Mouse (Mus musculus): ENCODE data around the gene Tmprss6.
A peak's percentile ranks its signal among the peaks of the same experiment; 100 is the strongest.

Tmprss6 gene

DNA sequence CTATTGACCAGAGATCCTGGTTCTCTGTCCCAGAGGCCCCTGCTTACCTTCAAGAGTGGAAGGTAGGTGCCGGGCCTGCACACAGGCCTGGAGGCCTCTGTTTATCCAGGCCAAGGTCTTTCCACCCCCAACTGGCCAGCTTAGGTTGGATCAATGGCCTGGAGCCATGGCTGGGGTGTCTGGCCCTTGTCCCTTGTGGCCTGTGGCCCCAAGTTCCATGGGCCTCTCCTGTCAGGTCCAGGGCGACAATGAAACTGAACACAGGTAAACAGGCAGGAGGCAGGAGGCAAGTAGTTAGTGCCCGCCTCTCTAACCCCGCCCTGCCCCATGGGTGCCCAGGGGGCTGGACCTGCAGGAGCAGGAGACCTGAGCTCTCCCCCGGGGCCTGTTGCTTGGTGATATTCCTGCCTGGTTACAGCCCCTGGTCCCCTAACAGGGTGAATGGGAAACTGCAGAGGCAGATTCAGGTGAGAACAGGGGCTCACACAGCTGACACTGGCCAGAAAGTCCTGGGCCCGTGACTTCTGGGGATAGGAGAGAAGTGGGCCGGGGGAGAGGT is at the start of gene Tmprss6:
TSS of gene Tmprss6 (minus strand) at position 256 of the 559 bp plus-strand sequence.
- no peak for DNase-seq (ENCODE audit: extremely low read depth, low read depth, low spot score)

GRCm38 (mm10) chr15:78518221-78518620 is 49.8 kb upstream of the Tmprss6 start:
- DNase-seq (ENCODE audit: extremely low read depth, low read depth, low spot score): no peak

GRCm38 (mm10) chr15:78515759-78516158 is 47.3 kb upstream of the Tmprss6 start:
- no peak for DNase-seq (ENCODE audit: extremely low read depth, low read depth, low spot score)

GRCm38 (mm10) chr15:78514393-78515146 is 46.1 kb upstream of the Tmprss6 start:
- DNase-seq (ENCODE audit: extremely low read depth, low read depth, low spot score): no peak

DNA sequence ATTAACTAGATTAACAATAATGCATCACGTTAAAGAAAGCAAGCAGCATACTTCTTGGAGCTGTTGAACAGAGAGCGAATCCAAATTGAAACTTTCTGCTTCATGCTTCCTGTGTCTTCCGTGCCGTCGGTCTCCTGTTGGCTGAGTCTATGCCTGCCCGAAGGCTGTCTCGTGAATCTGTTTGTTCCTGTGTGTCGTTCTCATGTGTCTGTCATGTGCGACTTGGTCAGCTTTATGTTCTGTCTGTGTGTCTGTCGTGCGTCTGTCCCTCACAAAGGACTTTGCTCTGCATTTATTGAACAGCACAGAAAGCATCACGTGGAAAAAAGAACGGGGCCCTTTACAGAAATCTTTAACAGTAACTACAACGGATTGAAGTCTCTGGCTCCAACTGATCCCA is 44.6 kb upstream of the Tmprss6 start:
- DNase-seq (ENCODE audit: extremely low read depth, low read depth, low spot score): no peak

- DNase-seq (ENCODE audit: extremely low read depth, low read depth, low spot score): no peak
These were observed 43.5 kb upstream of the Tmprss6 start for GRCm38 (mm10) chr15:78511951-78512350.

DNA sequence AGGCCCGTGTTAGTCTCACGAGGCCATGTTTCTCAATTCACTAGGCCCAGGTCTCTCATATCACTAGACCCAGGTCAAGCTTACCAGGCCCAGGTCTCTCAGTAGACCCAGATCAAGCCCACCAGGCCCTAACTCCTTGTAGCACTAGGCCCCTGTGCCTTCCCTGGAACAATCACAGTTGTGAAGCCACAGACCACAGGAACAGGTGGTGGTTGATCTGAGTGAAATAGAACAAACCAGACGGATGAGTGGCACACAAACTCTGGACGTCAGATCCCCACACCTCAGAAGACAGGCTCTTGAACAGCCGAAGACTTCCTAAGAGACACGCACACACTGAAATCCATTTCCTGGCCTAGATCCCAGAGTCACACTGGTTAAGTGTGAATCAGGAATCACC is 42.3 kb upstream of the Tmprss6 start:
- DNase-seq (ENCODE audit: extremely low read depth, low read depth, low spot score): no peak

DNA sequence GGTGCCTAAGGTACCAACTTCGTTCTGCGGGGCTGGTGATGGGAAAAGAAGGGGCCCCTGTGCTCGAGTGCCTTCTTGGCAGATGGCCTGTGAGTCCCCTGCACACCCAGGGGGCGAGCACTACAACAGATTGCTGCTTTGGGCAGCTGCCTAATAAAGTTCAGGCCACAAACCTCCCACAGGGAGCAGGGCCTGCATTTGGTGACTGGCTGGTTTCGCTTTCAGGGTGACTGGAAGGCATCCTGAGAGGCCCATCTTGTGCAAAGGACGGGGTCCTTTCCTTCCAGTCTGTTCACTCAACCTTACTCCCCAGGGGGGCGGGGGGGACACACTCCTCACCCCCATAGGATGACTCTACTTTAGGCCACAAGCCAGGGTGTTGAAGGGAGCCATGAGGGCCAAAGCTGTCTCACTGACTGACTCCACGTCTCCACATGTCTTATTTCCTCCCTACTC is 41.7 kb upstream of the Tmprss6 start:
- DNase-seq (ENCODE audit: extremely low read depth, low read depth, low spot score): no peak

GRCm38 (mm10) chr15:78509297-78509899 is 41.0 kb upstream of the Tmprss6 start:
- no peak for DNase-seq (ENCODE audit: extremely low read depth, low read depth, low spot score)

GRCm38 (mm10) chr15:78508443-78508842 is 40.0 kb upstream of the Tmprss6 start:
- DNase-seq (ENCODE audit: extremely low read depth, low read depth, low spot score): peak; percentile 42

- DNase-seq (ENCODE audit: extremely low read depth, low read depth, low spot score): peak; percentile 54
These were observed 37.1 kb upstream of the Tmprss6 start for GRCm38 (mm10) chr15:78505541-78505940.

GRCm38 (mm10) chr15:78504816-78505215 is 36.4 kb upstream of the Tmprss6 start:
- no peak for DNase-seq (ENCODE audit: extremely low read depth, low read depth, low spot score)

GRCm38 (mm10) chr15:78504013-78504412 is 35.6 kb upstream of the Tmprss6 start:
- no peak for DNase-seq (ENCODE audit: extremely low read depth, low read depth, low spot score)

- no peak for DNase-seq (ENCODE audit: extremely low read depth, low read depth, low spot score)
These were observed 34.2 kb upstream of the Tmprss6 start for GRCm38 (mm10) chr15:78502437-78503132.

GRCm38 (mm10) chr15:78494968-78495406 is 26.6 kb upstream of the Tmprss6 start, which contains the start of gene Il2rb:
Gene Il2rb, minus strand, starts transcription at chr15:78495271.
- DNase-seq (ENCODE audit: extremely low read depth, low read depth, low spot score): no peak

DNA sequence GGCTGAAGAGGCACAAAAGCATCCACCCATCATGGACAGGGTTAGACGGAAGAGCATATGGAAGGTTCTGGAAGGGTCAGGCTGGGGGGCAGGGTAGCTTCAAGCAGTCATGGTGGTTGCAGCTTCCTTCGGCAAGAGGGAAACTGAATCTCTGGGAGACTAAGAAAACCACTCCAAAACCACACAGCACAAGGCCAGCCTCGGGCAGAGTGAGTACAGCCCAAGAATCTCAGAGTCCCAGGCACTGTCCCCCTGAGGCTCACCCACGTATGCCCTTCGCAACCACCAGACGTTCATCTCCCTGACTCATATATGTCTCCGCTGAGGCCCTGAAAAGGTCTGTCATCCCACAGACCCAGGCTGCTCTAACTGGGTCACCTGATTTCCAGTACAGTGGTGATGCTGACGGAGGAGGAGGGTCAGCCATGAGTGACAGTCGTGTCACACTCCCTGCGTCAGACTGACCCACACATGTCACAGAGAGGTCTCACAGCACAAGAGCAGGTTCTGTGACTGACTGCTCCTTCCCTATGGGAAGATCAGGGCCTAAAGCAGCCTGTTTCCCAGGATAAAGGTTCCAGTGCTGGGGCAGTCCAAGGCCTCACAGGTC is 25.1 kb upstream of the Tmprss6 start:
- DNase-seq (ENCODE audit: extremely low read depth, low read depth, low spot score): no peak

DNA sequence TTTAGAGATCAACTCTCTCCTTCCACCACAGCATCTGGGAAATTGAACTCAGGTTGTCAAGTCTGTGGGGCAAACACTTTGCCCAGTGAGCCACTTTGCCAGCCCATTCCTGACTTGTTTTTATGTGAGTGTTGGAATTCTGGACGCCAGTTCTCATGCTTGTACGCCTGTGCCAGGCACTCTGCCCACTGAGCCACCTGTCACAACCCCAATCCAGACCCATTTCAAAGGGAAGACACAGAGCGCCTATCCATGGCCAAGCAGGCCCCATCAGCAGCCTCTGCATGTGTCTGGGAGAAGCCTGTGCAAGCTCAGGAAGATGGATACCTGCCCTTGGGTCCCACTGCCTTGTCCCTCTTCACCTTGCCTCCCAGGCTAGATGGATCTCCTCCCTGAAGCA is 22.9 kb upstream of the Tmprss6 start:
- no peak for DNase-seq (ENCODE audit: extremely low read depth, low read depth, low spot score)

- no peak for DNase-seq (ENCODE audit: extremely low read depth, low read depth, low spot score)
These were observed 21.5 kb upstream of the Tmprss6 start for GRCm38 (mm10) chr15:78489906-78490305.

DNA sequence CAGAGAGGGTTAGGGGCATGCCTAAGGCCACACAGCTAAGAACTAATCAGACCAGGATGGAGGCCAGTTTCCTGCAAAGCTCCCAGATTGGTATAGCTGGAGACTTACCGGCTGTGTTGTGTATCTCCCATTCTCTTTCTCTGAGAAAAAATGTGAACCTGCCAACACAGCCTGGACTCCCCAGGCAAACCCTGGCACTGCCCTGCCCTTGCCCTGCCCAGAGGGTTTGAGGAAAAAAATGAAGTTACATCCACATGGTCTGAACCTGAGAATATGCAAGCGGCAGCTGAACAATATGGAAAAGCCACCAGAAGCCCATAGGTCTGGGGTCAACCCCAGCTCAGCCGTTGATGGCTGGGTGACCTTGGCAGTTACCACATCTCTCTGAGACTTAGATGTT is 20.8 kb upstream of the Tmprss6 start:
- no peak for DNase-seq (ENCODE audit: extremely low read depth, low read depth, low spot score)

DNA sequence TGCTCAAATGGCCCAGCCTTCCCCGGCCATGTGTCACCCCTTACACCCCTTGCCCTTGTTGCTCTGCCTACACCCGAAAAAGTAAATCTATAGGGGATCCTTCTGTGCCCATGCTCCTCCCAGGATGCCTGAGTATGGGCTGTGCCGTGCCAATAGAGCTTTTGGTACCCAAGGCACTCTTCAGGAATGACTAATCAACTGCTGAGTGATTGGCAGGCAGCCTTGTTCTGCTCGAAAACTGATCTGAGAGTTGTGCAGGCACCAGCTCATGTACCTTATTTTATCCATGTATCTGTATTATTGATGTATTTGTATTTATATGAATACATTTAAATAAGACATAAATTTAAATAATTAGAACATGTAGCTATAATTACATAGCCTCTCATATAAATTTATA is 18.6 kb upstream of the Tmprss6 start:
- DNase-seq (ENCODE audit: extremely low read depth, low read depth, low spot score): no peak

- no peak for DNase-seq (ENCODE audit: extremely low read depth, low read depth, low spot score)
These were observed 18.1 kb upstream of the Tmprss6 start for GRCm38 (mm10) chr15:78486564-78486963.
